Mouse (Mus musculus): ENCODE results near the gene Pam16. TPM values are rescaled to one million over a fixed set of nuclear protein-coding genes. Genes with fewer than 3 reads are reported as not detected.

Pam16 gene
- polyA plus RNA-seq, 1 experiment from 2014 or later = 91.2 TPM

DNA sequence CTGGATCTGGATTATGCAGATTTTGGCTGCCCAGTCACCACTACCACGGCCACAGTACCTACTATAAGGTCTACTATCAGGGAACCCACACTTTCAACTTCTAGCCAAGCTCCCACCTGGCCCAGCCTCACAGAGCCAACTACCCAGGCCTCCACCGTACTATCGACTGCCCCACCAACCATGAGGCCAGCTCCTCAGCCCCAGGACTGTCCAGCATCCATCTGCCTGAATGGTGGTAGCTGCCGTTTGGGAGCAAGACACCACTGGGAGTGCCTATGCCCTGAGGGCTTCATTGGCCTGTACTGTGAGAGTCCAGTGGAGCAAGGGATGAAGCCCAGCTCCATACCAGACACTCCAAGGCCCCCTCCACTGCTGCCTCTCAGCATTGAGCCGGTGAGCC, 24.4 kb upstream of the Pam16 start:
- ATAC-seq (replicated peaks; ENCODE audit: extremely low read depth, insufficient read depth, low FRiP score) = no peak
- Histone ChIP-seq H3K9me3 (replicated peaks; ENCODE audit: control insufficient read depth, low read length) (no peaks in the 10 kb centered on the region), H3K9ac (ENCODE audit: low read length) (no peak overlapping the region), H3K4me2 (ENCODE audit: low read depth, low read length) (no peak overlapping the region), H3K36me3 (ENCODE audit: control insufficient read depth, insufficient read depth) (peaks cover 25% of the 10 kb centered on the region), H3K27ac (ENCODE audit: low read length) (no peak overlapping the region), H3K27me3 (ENCODE audit: control insufficient read depth, insufficient read depth, low read length) (no peaks in the 10 kb centered on the region), H3K4me1 (ENCODE audit: control insufficient read depth, insufficient read depth, low read length) (peaks cover 61% of the 10 kb centered on the region), H3K4me3 (ENCODE audit: low read length) (no peak overlapping the region)
- WGBS = 74% methylated on average over 5 of the region's 5 CpGs

DNA sequence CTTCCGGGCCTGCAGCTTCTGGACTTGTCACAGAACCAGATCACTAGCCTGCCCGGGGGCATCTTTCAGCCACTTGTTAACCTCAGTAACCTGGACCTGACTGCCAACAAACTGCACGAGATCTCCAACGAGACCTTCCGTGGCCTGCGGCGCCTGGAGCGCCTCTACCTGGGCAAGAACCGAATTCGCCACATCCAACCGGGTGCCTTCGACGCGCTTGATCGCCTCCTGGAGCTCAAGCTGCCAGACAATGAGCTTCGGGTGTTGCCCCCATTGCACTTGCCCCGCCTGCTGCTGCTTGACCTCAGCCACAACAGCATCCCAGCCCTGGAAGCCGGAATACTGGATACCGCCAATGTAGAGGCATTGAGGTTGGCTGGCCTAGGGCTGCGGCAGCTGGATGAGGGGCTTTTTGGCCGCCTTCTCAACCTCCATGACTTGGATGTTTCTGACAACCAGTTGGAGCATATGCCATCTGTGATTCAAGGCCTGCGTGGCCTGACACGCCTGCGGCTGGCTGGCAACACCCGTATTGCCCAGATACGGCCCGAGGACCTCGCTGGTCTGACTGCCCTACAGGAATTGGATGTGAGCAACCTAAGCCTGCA, 23.7 kb upstream of the Pam16 start:
- Histone ChIP-seq H3K9ac (ENCODE audit: low read length) (no peak overlapping the region; the same call in 1 of the 2 replicates), H3K36me3 (ENCODE audit: control insufficient read depth, insufficient read depth) (peaks cover 25% of the 10 kb centered on the region), H3K4me2 (ENCODE audit: low read depth, low read length) (no peak overlapping the region), H3K27me3 (ENCODE audit: control insufficient read depth, insufficient read depth, low read length) (no peaks in the 10 kb centered on the region), H3K4me3 (ENCODE audit: low read length) (no peak overlapping the region), H3K9me3 (replicated peaks; ENCODE audit: control insufficient read depth, low read length) (no peaks in the 10 kb centered on the region), H3K4me1 (ENCODE audit: control insufficient read depth, insufficient read depth, low read length) (peaks cover 67% of the 10 kb centered on the region), H3K27ac (ENCODE audit: low read length) (no peak overlapping the region)
- WGBS = 90% methylated on average over 28 of the region's 28 CpGs
- ATAC-seq (replicated peaks; ENCODE audit: extremely low read depth, insufficient read depth, low FRiP score) = no peak

DNA sequence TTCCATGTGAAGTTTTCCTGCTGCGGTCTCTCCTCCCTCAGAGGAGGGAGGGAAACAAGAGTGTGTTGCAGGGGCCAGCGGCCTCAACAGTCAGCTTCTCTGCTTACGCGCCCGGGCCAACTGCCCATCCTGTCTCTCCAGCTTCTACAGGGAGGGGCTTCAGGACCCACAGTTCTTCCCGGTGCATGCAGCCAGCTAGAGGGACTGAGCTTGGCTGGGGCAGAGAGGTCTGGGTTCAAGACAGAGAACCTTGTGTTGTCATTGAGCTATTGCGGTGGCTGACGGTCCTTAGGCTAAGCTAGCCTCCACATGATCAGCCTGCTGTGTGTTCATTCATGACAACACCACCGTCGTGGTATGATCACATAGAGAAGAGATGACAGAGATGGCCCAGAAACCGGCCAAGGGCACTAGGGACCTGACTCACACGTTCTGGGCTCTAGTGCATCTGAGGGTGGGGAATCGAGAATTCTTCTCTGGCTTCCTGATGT, 22.9 kb upstream of the Pam16 start:
- H3K27ac ChIP-seq (ENCODE audit: low read length) = peak overlapping the region; percentile 72
- 40% methylated on average over 13 of the region's 13 CpGs for WGBS
- H3K27me3 ChIP-seq (ENCODE audit: control insufficient read depth, insufficient read depth, low read length) = no peaks in the 10 kb centered on the region
- peak overlapping the region; percentile 31; the same call in 1 of the 2 replicates for H3K9ac ChIP-seq (ENCODE audit: low read length)
- H3K4me3 ChIP-seq (ENCODE audit: low read length) = no peak overlapping the region
- ATAC-seq (replicated peaks; ENCODE audit: extremely low read depth, insufficient read depth, low FRiP score) = peak; percentile 7; the same call in 1 of the 2 replicates
- peaks cover 25% of the 10 kb centered on the region for H3K36me3 ChIP-seq (ENCODE audit: control insufficient read depth, insufficient read depth)
- peak overlapping the region; percentile 29; the same call in 1 of the 2 replicates for H3K4me2 ChIP-seq (ENCODE audit: low read depth, low read length)
- peaks cover 69% of the 10 kb centered on the region for H3K4me1 ChIP-seq (ENCODE audit: control insufficient read depth, insufficient read depth, low read length)
- H3K9me3 ChIP-seq (replicated peaks; ENCODE audit: control insufficient read depth, low read length) = no peaks in the 10 kb centered on the region

DNA sequence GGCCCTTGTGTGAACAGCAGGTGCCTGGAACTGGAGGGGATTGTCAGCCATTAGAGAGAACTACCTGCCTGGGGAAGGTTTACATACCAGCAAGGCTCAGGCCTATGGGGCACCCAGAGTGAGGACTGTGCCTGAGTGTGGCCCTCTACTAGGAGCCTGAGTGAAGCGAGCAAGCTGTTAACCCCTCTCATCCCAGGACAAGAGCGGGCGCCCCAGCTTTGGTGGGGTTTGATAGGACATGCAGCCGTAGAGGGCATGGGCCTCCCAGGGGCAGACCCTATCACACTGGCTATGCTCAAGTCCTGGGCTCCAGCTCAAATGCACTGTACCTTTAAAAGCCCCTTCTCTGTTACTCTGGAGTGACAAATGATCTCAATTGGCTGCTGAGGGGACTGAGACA, 22.0 kb upstream of the Pam16 start:
- Histone ChIP-seq H3K4me2 (ENCODE audit: low read depth, low read length) (peak overlapping the region; percentile 29; the same call in 1 of the 2 replicates), H3K4me1 (ENCODE audit: control insufficient read depth, insufficient read depth, low read length) (peaks cover 69% of the 10 kb centered on the region), H3K36me3 (ENCODE audit: control insufficient read depth, insufficient read depth) (peaks cover 25% of the 10 kb centered on the region), H3K9me3 (replicated peaks; ENCODE audit: control insufficient read depth, low read length) (no peaks in the 10 kb centered on the region), H3K27me3 (ENCODE audit: control insufficient read depth, insufficient read depth, low read length) (no peaks in the 10 kb centered on the region), H3K27ac (ENCODE audit: low read length) (peak overlapping the region; percentile 72), H3K9ac (ENCODE audit: low read length) (peak overlapping the region; percentile 24; the same call in 1 of the 2 replicates), H3K4me3 (ENCODE audit: low read length) (no peak overlapping the region)
- ATAC-seq (replicated peaks; ENCODE audit: extremely low read depth, insufficient read depth, low FRiP score) = no peak
- WGBS = 54% methylated on average over 4 of the region's 4 CpGs

DNA sequence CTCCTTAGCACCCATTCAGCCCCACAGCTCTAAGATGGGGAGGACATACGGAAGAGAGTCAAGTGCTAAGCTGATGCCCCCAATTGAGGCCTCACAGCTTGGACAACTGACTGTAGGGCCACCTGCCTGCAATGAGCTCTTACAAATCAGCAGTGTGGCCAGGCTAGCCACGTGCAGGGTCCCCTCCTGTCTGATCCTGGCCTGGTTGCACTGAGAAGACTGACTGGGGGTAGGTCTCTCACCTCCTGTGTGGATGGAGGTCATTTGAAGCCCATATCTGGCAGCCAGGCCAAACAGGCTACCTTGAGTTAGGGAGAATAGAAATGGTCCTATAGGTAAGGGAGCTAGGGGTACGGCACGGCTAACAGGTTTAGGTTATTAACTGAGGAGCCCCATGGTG, 21.1 kb upstream of the Pam16 start:
- Histone ChIP-seq H3K9ac (ENCODE audit: low read length) (0 out of 2 replicates have a peak overlapping the region, but pooled peaks have one; percentile 1), H3K27ac (ENCODE audit: low read length) (no peak overlapping the region)

DNA sequence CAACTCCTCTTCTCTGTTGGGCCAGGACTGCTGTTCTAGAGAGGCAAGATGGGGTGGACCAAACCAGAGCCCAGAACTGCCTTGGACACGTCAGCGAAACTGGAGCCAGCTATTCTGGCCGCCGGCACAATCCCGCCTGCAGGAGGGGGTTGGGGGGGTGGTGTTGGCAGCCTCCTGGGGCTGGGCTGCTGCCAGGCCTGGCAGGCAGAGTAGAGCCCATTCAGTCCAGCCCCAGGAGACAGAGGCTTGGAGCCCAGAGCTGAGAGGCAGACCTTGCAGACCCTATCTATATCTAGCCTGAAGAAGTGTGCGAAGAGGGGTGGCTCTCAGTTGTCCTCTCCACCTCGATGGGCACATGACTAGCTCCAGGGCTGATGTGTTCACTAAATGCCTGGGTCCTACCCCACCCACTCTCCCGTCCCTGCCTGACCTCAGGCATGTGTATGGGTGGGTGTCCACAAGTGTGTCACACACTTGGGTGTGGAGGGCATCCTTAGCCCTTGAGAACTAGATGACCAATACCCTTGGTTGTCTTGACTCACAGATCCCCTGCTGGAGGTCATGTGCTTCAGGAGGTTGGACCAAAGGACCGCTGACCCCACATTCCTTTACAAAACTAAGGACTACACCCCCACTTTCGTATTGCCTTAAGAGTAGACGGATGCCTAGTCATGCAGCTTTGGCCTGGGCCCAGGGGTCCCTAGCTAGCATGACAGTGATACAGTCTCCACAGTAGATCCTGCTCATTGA, 19.1 kb upstream of the Pam16 start:
- H3K4me2 ChIP-seq (ENCODE audit: low read depth, low read length) = peak overlapping the region; percentile 94
- ATAC-seq (replicated peaks; ENCODE audit: extremely low read depth, insufficient read depth, low FRiP score) = peak; percentile 69
- peaks cover 6% of the 10 kb centered on the region for H3K36me3 ChIP-seq (ENCODE audit: control insufficient read depth, insufficient read depth)
- 31% methylated on average over 11 of the region's 11 CpGs for WGBS
- H3K9ac ChIP-seq (ENCODE audit: low read length) = peak overlapping the region; percentile 28; the same call in 1 of the 2 replicates
- H3K27ac ChIP-seq (ENCODE audit: low read length) = peak overlapping the region; percentile 94
- no peaks in the 10 kb centered on the region for H3K9me3 ChIP-seq (replicated peaks; ENCODE audit: control insufficient read depth, low read length)
- no peaks in the 10 kb centered on the region for H3K27me3 ChIP-seq (ENCODE audit: control insufficient read depth, insufficient read depth, low read length)
- no peak overlapping the region for H3K4me3 ChIP-seq (ENCODE audit: low read length)
- H3K4me1 ChIP-seq (ENCODE audit: control insufficient read depth, insufficient read depth, low read length) = peaks cover 86% of the 10 kb centered on the region

More for the DNA sequence above, 21.1 kb upstream of the Pam16 start:
- peaks cover 20% of the 10 kb centered on the region for H3K36me3 ChIP-seq (ENCODE audit: control insufficient read depth, insufficient read depth)
- no peaks in the 10 kb centered on the region for H3K27me3 ChIP-seq (ENCODE audit: control insufficient read depth, insufficient read depth, low read length)
- no peaks in the 10 kb centered on the region for H3K9me3 ChIP-seq (replicated peaks; ENCODE audit: control insufficient read depth, low read length)
- ATAC-seq (replicated peaks; ENCODE audit: extremely low read depth, insufficient read depth, low FRiP score) = no peak
- no peak overlapping the region for H3K4me2 ChIP-seq (ENCODE audit: low read depth, low read length)
- H3K4me1 ChIP-seq (ENCODE audit: control insufficient read depth, insufficient read depth, low read length) = peaks cover 73% of the 10 kb centered on the region
- 73% methylated on average over 4 of the region's 4 CpGs for WGBS
- no peak overlapping the region for H3K4me3 ChIP-seq (ENCODE audit: low read length)

DNA sequence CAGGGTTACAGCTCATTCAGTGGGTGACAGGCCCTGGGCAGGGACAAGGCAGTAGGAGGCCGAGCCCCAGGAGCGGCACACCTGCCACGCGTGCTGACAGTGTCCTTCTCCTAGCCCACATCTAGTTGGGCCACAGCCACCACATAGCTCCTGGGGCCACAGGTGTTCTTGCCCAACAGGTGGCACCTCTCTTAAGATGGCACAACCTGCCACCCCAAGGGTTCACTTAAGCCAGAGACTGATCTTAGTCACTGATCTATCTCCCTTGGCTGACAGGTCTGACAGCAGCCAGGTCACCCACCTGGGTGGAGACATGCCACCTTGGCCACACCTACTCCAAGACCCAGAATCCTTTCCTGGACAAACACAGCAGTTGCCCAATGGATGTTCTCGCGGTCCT, 18.1 kb upstream of the Pam16 start:
- H3K4me1 ChIP-seq (ENCODE audit: control insufficient read depth, insufficient read depth, low read length) = peaks cover 82% of the 10 kb centered on the region
- 58% methylated on average over 6 of the region's 6 CpGs for WGBS

DNA sequence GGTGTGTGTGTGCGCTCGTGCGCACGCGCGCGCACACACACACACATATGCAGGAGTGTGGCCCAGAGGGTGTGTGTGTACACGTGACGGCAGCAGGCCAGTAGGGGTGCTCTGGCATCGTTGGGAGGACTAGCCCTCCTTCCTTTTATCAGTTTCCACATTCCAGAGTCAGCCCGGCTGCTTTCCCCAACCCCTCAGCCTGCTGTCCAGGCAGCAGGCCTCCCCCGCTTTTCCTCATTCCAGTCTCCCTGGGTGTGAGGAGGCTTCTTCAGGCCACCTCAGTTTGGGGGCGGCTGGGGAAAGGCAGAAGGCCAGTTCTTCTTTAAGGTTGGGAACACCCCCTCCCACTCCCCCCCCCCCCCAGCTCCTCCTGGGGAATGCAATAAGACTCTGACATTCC, 17.4 kb upstream of the Pam16 start:
- Histone ChIP-seq H3K4me3 (ENCODE audit: low read length) (peak overlapping the region; percentile 35), H3K9me3 (replicated peaks; ENCODE audit: control insufficient read depth, low read length) (no peaks in the 10 kb centered on the region), H3K4me1 (ENCODE audit: control insufficient read depth, insufficient read depth, low read length) (peaks cover 75% of the 10 kb centered on the region), H3K27ac (ENCODE audit: low read length) (peak overlapping the region; percentile 94), H3K27me3 (ENCODE audit: control insufficient read depth, insufficient read depth, low read length) (no peaks in the 10 kb centered on the region), H3K4me2 (ENCODE audit: low read depth, low read length) (peak overlapping the region; percentile 94), H3K9ac (ENCODE audit: low read length) (peak overlapping the region; percentile 65), H3K36me3 (ENCODE audit: control insufficient read depth, insufficient read depth) (no peaks in the 10 kb centered on the region)
- WGBS = 8% methylated on average over 13 of the region's 13 CpGs
- ATAC-seq (replicated peaks; ENCODE audit: extremely low read depth, insufficient read depth, low FRiP score) = peak; percentile 68

More for the DNA sequence above, 18.1 kb upstream of the Pam16 start:
- H3K4me2 ChIP-seq (ENCODE audit: low read depth, low read length) = peak overlapping the region; percentile 94
- H3K27me3 ChIP-seq (ENCODE audit: control insufficient read depth, insufficient read depth, low read length) = no peaks in the 10 kb centered on the region
- H3K4me3 ChIP-seq (ENCODE audit: low read length) = peak overlapping the region; percentile 35
- H3K36me3 ChIP-seq (ENCODE audit: control insufficient read depth, insufficient read depth) = no peaks in the 10 kb centered on the region
- no peak for ATAC-seq (replicated peaks; ENCODE audit: extremely low read depth, insufficient read depth, low FRiP score)
- peak overlapping the region; percentile 94 for H3K27ac ChIP-seq (ENCODE audit: low read length)
- H3K9ac ChIP-seq (ENCODE audit: low read length) = peak overlapping the region; percentile 59
- no peaks in the 10 kb centered on the region for H3K9me3 ChIP-seq (replicated peaks; ENCODE audit: control insufficient read depth, low read length)

All from heart, embryonic 16.5 days (tissue).